Mouse (Mus musculus): ENCODE measurements around the gene Pirt.

Gene Pirt

GRCm38 (mm10) chr11:66911811-66912210, at the start of gene Pirt:
Gene Pirt (plus strand): TSS chr11:66911981.
- no peak for DNase-seq

- peak; percentile 83 for DNase-seq
These were observed 40.1 kb upstream of the Pirt start for GRCm38 (mm10) chr11:66871701-66872100.

- no peak for DNase-seq
These were observed 38.9 kb upstream of the Pirt start for GRCm38 (mm10) chr11:66872773-66873470.

- DNase-seq: no peak
These were observed 30.5 kb upstream of the Pirt start for GRCm38 (mm10) chr11:66881291-66881690.

GRCm38 (mm10) chr11:66882224-66883040, 29.3 kb upstream of the Pirt start:
- no peak for DNase-seq

- DNase-seq: no peak
These were observed 19.2 kb upstream of the Pirt start for GRCm38 (mm10) chr11:66892536-66892935.

- DNase-seq: no peak
These were observed 13.0 kb upstream of the Pirt start for GRCm38 (mm10) chr11:66898747-66899146.

GRCm38 (mm10) chr11:66899426-66899825, 12.4 kb upstream of the Pirt start:
- DNase-seq: peak; percentile 73

GRCm38 (mm10) chr11:66902801-66903200, 9.0 kb upstream of the Pirt start:
- DNase-seq: no peak

- peak; percentile 90 for DNase-seq
These were observed 6.0 kb upstream of the Pirt start for GRCm38 (mm10) chr11:66905617-66906384.

- DNase-seq: no peak
These were observed 1.0 kb downstream of the Pirt start for GRCm38 (mm10) chr11:66912531-66913458.

GRCm38 (mm10) chr11:66914249-66914648, 2.5 kb downstream of the Pirt start:
- DNase-seq: peak; percentile 67

GRCm38 (mm10) chr11:66920012-66920411, 8.2 kb downstream of the Pirt start:
- DNase-seq: no peak

GRCm38 (mm10) chr11:66924095-66924823, 12.5 kb downstream of the Pirt start:
- no peak for DNase-seq

GRCm38 (mm10) chr11:66928311-66928710, 16.5 kb downstream of the Pirt start:
- no peak for DNase-seq

- no peak for DNase-seq
These were observed 21.2 kb downstream of the Pirt start for GRCm38 (mm10) chr11:66932827-66933599.

- DNase-seq: no peak
These were observed 22.8 kb downstream of the Pirt start for GRCm38 (mm10) chr11:66934428-66935173.

- no peak for DNase-seq
These were observed 30.2 kb downstream of the Pirt start for GRCm38 (mm10) chr11:66942011-66942410.

GRCm38 (mm10) chr11:66945224-66945767, 33.5 kb downstream of the Pirt start:
- DNase-seq: no peak

GRCm38 (mm10) chr11:66946521-66946920, 34.7 kb downstream of the Pirt start:
- DNase-seq: no peak
